Mouse (Mus musculus) liver, embryonic 12.5 days (tissue): ENCODE results near the gene Snrnp200. TPM values are rescaled to one million over a fixed set of nuclear protein-coding genes. Genes with fewer than 3 reads are reported as not detected.
"Not testable (repeated sequence)": the region's sequence is repeated elsewhere in the genome, so short reads cannot be mapped to it uniquely, and the experiment has no call there.

Source experiments
- ATAC-seq: fragments of 200-750 bp; cut with Nextera tagmentation; 2 replicates; pipeline ENCODE4 v1.8.0; 2017; ENCODE audit warnings: moderate number of reproducible peaks, mild to moderate bottlenecking, moderate library complexity
- H3K27ac ChIP-seq: fragments of 300-500 bp; sonication (generic); 2 replicates; pipeline ENCODE4 v1.5.1; 2016; ENCODE audit warnings: mild to moderate bottlenecking
- H3K27me3 ChIP-seq: fragments of 300-500 bp; sonication (generic); replicated peaks from 2 replicates; pipeline ENCODE4 v1.6.1; 2016; ENCODE audit warnings: mild to moderate bottlenecking, moderate library complexity
- H3K36me3 ChIP-seq: fragments of 300-500 bp; sonication (generic); 2 replicates; pipeline ENCODE4 v1.6.1; 2016; ENCODE audit warnings: mild to moderate bottlenecking, moderate library complexity
- H3K4me1 ChIP-seq: fragments of 300-500 bp; sonication (generic); 2 replicates; pipeline ENCODE4 v1.6.1; 2016
- H3K4me2 ChIP-seq: fragments of 300-500 bp; sonication (generic); 2 replicates; pipeline ENCODE4 v1.6.1; 2016; ENCODE audit warnings: mild to moderate bottlenecking, moderate library complexity
- H3K4me3 ChIP-seq: fragments of 300-500 bp; sonication (generic); 2 replicates; pipeline ENCODE4 v1.5.1; 2016; ENCODE audit warnings: mild to moderate bottlenecking, moderate library complexity
- H3K9ac ChIP-seq: fragments of 300-500 bp; sonication (generic); 2 replicates; pipeline ENCODE4 v1.6.1; 2016; ENCODE audit warnings: mild to moderate bottlenecking, moderate library complexity
- H3K9me3 ChIP-seq: fragments of 300-500 bp; sonication (generic); replicated peaks from 2 replicates; pipeline ENCODE4 v1.6.1; 2016; ENCODE audit warnings: mild to moderate bottlenecking, moderate library complexity
- WGBS: fragments of 180-500 bp; shearing (Covaris S2); methylation state at CpG from one replicate; pipeline ENCODE4 v1.1.7; 2016; ENCODE audit not compliant: insufficient replicate concordance; 5-methylcytosine and 5-hydroxymethylcytosine counted together
- polyA plus RNA-seq: library from polyadenylated mRNA; unstranded; fragments of >200 nt; fragmentation: Nextera tagmentation; extraction: Ambion mirVana; gene quantifications from 2 replicates; pipeline ENCODE4 v1.2.1, GENCODE M21; 2016

Snrnp200 gene
- polyA plus RNA-seq, 1 experiment from 2014 or later = 49.0 TPM

- Histone ChIP-seq H3K9me3 (no peaks in the 10 kb centered on the region), H3K36me3 (peaks cover 25% of the 10 kb centered on the region), H3K4me1 (peaks cover 9% of the 10 kb centered on the region), H3K27me3 (no peaks in the 10 kb centered on the region), H3K4me3 (no peak overlapping the region), H3K9ac (no peak overlapping the region), H3K4me2 (no peak overlapping the region), H3K27ac (no peak overlapping the region)
- no peak for ATAC-seq
These were observed 54.3 kb downstream of the Snrnp200 start for GRCm38 (mm10) chr2:127262480-127262879.

- H3K9me3 ChIP-seq = no peaks in the 10 kb centered on the region
- peaks cover 25% of the 10 kb centered on the region for H3K4me1 ChIP-seq
- no peak overlapping the region for H3K9ac ChIP-seq
- no peak for ATAC-seq
- H3K4me2 ChIP-seq = no peak overlapping the region
- no peak overlapping the region for H3K27ac ChIP-seq
- peaks cover 6% of the 10 kb centered on the region for H3K36me3 ChIP-seq
- H3K4me3 ChIP-seq = no peak overlapping the region
- no peaks in the 10 kb centered on the region for H3K27me3 ChIP-seq
- 64% methylated on average over 4 of the region's 4 CpGs for WGBS
These were observed 59.7 kb downstream of the Snrnp200 start for GRCm38 (mm10) chr2:127267854-127268253.

- H3K27ac ChIP-seq = peak within 1 kb of the TSS; percentile 96
- H3K36me3 ChIP-seq = peaks cover 12% of the 10 kb centered on the region
- no peaks in the 10 kb centered on the region for H3K9me3 ChIP-seq
- H3K9ac ChIP-seq = peak within 1 kb of the TSS; percentile 95
- H3K4me3 ChIP-seq = peak within 1 kb of the TSS; percentile 97
- H3K27me3 ChIP-seq = no peaks in the 10 kb centered on the region
- H3K4me2 ChIP-seq = peak within 1 kb of the TSS; percentile 85
- peaks cover 33% of the 10 kb centered on the region for H3K4me1 ChIP-seq
- under 1% methylated on average over 49 of the region's 49 CpGs for WGBS
- peak; percentile 97 for ATAC-seq
These were observed 61.5 kb downstream of the Snrnp200 start, which contains the start of gene Stard7 for GRCm38 (mm10) chr2:127269491-127270299. Gene Stard7 (plus strand): TSS chr2:127270218.

- peak; percentile 90 for ATAC-seq
- under 1% methylated on average over 70 of the region's 75 CpGs for WGBS
- no peaks in the 10 kb centered on the region for H3K9me3 ChIP-seq
- H3K9ac ChIP-seq = peak overlapping the region; percentile 95
- H3K36me3 ChIP-seq = peaks cover 12% of the 10 kb centered on the region
- H3K4me3 ChIP-seq = peak overlapping the region; percentile 97
- H3K4me1 ChIP-seq = peaks cover 38% of the 10 kb centered on the region
- H3K4me2 ChIP-seq = peak overlapping the region; percentile 85
- no peaks in the 10 kb centered on the region for H3K27me3 ChIP-seq
- peak overlapping the region; percentile 96 for H3K27ac ChIP-seq
These were observed 62.3 kb downstream of the Snrnp200 start for GRCm38 (mm10) chr2:127270300-127271041.

- Histone ChIP-seq H3K27ac (peak overlapping the region; percentile 96), H3K9ac (peak overlapping the region; percentile 95), H3K27me3 (no peaks in the 10 kb centered on the region), H3K4me3 (peak overlapping the region; percentile 97), H3K9me3 (no peaks in the 10 kb centered on the region), H3K4me1 (peaks cover 43% of the 10 kb centered on the region), H3K4me2 (peak overlapping the region; percentile 85), H3K36me3 (peaks cover 12% of the 10 kb centered on the region)
- no peak for ATAC-seq
- WGBS = 6% methylated on average over 8 of the region's 8 CpGs
These were observed 62.9 kb downstream of the Snrnp200 start for GRCm38 (mm10) chr2:127271042-127271515.

GRCm38 (mm10) chr2:127272049-127272448 is 63.9 kb downstream of the Snrnp200 start:
- H3K27me3 ChIP-seq, H3K9me3 ChIP-seq, H3K27ac ChIP-seq, H3K9ac ChIP-seq, ATAC-seq: not testable (repeated sequence)
- Histone ChIP-seq H3K4me2 (peak overlapping the region; percentile 85), H3K36me3 (peaks cover 12% of the 10 kb centered on the region), H3K4me1 (peaks cover 48% of the 10 kb centered on the region), H3K4me3 (peak overlapping the region; percentile 97)
- WGBS = 79% methylated on average over 4 of the region's 4 CpGs

- Histone ChIP-seq H3K4me3 (no peak overlapping the region), H3K4me2 (peak overlapping the region; percentile 30), H3K36me3 (peaks cover 12% of the 10 kb centered on the region), H3K9me3 (no peaks in the 10 kb centered on the region), H3K27me3 (no peaks in the 10 kb centered on the region), H3K9ac (no peak overlapping the region), H3K27ac (no peak overlapping the region), H3K4me1 (peaks cover 48% of the 10 kb centered on the region)
- WGBS = 89% methylated on average over 3 of the region's 3 CpGs
- no peak for ATAC-seq
These were observed 64.6 kb downstream of the Snrnp200 start for GRCm38 (mm10) chr2:127272806-127273205.

- H3K4me3 ChIP-seq = no peak overlapping the region
- no peak for ATAC-seq
- H3K9ac ChIP-seq = no peak overlapping the region
- H3K27me3 ChIP-seq = no peaks in the 10 kb centered on the region
- no peak overlapping the region for H3K4me2 ChIP-seq
- peaks cover 12% of the 10 kb centered on the region for H3K36me3 ChIP-seq
- H3K4me1 ChIP-seq = peaks cover 52% of the 10 kb centered on the region
- H3K9me3 ChIP-seq = no peaks in the 10 kb centered on the region
- 91% methylated on average over 2 of the region's 2 CpGs for WGBS
- no peak overlapping the region for H3K27ac ChIP-seq
These were observed 66.4 kb downstream of the Snrnp200 start for GRCm38 (mm10) chr2:127274590-127274989.

- Histone ChIP-seq H3K4me3 (no peak overlapping the region), H3K27ac (no peak overlapping the region), H3K9ac (no peak overlapping the region), H3K9me3 (no peaks in the 10 kb centered on the region), H3K4me2 (no peak overlapping the region), H3K4me1 (peaks cover 52% of the 10 kb centered on the region), H3K36me3 (peaks cover 12% of the 10 kb centered on the region), H3K27me3 (no peaks in the 10 kb centered on the region)
- WGBS = 69% methylated on average over 5 of the region's 5 CpGs
- no peak for ATAC-seq
These were observed 67.5 kb downstream of the Snrnp200 start for GRCm38 (mm10) chr2:127275551-127276320.

- Histone ChIP-seq H3K4me3 (no peak overlapping the region), H3K9me3 (no peaks in the 10 kb centered on the region), H3K27me3 (no peaks in the 10 kb centered on the region), H3K9ac (no peak overlapping the region), H3K27ac (no peak overlapping the region), H3K4me1 (peaks cover 38% of the 10 kb centered on the region), H3K4me2 (no peak overlapping the region), H3K36me3 (peaks cover 4% of the 10 kb centered on the region)
- ATAC-seq = no peak
These were observed 70.0 kb downstream of the Snrnp200 start for GRCm38 (mm10) chr2:127278162-127278561.
